In the genomic region with DNA sequence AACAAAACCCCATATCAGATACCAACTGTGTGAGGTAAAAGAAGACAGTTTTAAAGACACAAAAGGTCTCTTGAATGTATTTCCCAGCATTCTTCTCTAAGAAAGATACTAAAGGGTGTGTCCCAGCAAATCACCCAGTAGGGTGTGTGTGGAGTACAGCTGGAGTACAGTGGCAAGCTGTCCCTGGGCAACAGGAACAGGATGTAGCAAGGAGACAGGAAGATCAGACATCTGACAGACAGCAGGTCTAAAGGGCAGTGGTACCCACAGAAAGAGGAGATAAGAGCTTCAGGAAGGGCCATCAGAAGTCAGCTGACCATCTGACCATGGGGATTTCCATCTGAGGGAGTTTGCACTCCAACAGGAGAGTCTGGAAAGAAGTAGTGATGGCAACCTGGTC, we compare ENCODE assay signal across 20 mouse cellular contexts.
"Had no signal": no experiment of that assay in that cellular context is flagged by ENCODE, and none has a peak within 500 bp of the region (broad histone marks: within the 10 kb centered on the region; RNA-seq: fewer than 3 reads in every experiment).

No protein-coding gene starts in this region.

- H3K36me3 ChIP-seq: kidney, embryonic 15.5 days; liver, embryonic 13.5 days; midbrain, embryonic 12.5 days; neural tube, embryonic 13.5 days; stomach, embryonic 15.5 days had no signal

- H3K9me3 ChIP-seq: kidney, embryonic 15.5 days; liver, embryonic 13.5 days; midbrain, embryonic 12.5 days; neural tube, embryonic 13.5 days; stomach, embryonic 15.5 days had no signal

- H3K4me2 ChIP-seq: kidney, embryonic 15.5 days; liver, embryonic 13.5 days; lung, embryonic 14.5 days; midbrain, embryonic 12.5 days; neural tube, embryonic 13.5 days; stomach, embryonic 15.5 days had no signal

- H3K4me1 ChIP-seq: kidney, embryonic 15.5 days; liver, embryonic 13.5 days; midbrain, embryonic 12.5 days; neural tube, embryonic 13.5 days; stomach, embryonic 15.5 days had no signal

- H3K9ac ChIP-seq: kidney, embryonic 15.5 days; liver, embryonic 13.5 days; lung, embryonic 14.5 days; midbrain, embryonic 12.5 days; neural tube, embryonic 13.5 days; stomach, embryonic 15.5 days had no signal

- ATAC-seq: intestine, postnatal 0 days; midbrain, embryonic 16.5 days had no signal

- H3K27me3 ChIP-seq: kidney, embryonic 15.5 days; liver, embryonic 13.5 days; midbrain, embryonic 12.5 days; neural tube, embryonic 13.5 days; stomach, embryonic 15.5 days had no signal

- H3K4me3 ChIP-seq: kidney, embryonic 15.5 days; liver, embryonic 13.5 days; midbrain, embryonic 12.5 days; myocyte; neural tube, embryonic 13.5 days; stomach, embryonic 15.5 days had no signal

- DNase-seq: kidney, adult 8-10 months; kidney, postnatal 10 days; kidney, postnatal 36 days; layer of hippocampus, postnatal 36 days; liver, embryonic 13.5 days; lung, embryonic 14.5 days; retina, postnatal 1 day; right cerebral cortex, postnatal 25 days; spleen, adult 18-20 months; thymus, adult 2 months; thymus, postnatal 14 days; thymus, postnatal 4 days had no signal

- H3K27ac ChIP-seq: kidney, embryonic 15.5 days; liver, embryonic 13.5 days; macrophage; midbrain, embryonic 12.5 days; neural tube, embryonic 13.5 days; stomach, embryonic 15.5 days had no signal
